Mouse (Mus musculus): Measurements from ENCODE around the gene Bcl2l15.

- TF ChIP-seq CTCF (IDR thresholded peaks at IDR 0.05 in 2 of 3, conservative IDR thresholded peaks at IDR 0.05 in 1 of 3; ENCODE audit: control insufficient read depth in 1 of 3, insufficient read depth in 1 of 3, low read depth in 2 of 3, low read length in 3 of 3, poor library complexity in 1 of 3, severe bottlenecking in 1 of 3) = no peak
- no peak for TF ChIP-seq CHD2 (IDR thresholded peaks at IDR 0.05; ENCODE audit: low read length)
- no peak for TF ChIP-seq UBTF (IDR thresholded peaks at IDR 0.05; ENCODE audit: borderline replicate concordance, insufficient read depth, low read depth, low read length)
- no peak for TF ChIP-seq POLR2AphosphoS5 (IDR thresholded peaks at IDR 0.05; ENCODE audit: borderline replicate concordance, low read depth, low read length)
- no peak for TF ChIP-seq TBP (IDR thresholded peaks at IDR 0.05; ENCODE audit: low read depth, low read length)
- no peak for TF ChIP-seq GABPA (IDR thresholded peaks at IDR 0.05; ENCODE audit: low read depth, low read length)
- no peak for TF ChIP-seq POLR2A (IDR thresholded peaks at IDR 0.05; ENCODE audit: control insufficient read depth in 1 of 2, insufficient read depth in 1 of 2, low read depth in 1 of 2, low read length in 2 of 2, poor library complexity in 1 of 2)
- TF ChIP-seq MAX (IDR thresholded peaks at IDR 0.05; ENCODE audit: low read length) = no peak
- no peak for TF ChIP-seq POLR2AphosphoS2 (IDR thresholded peaks at IDR 0.05; ENCODE audit: low read length)
Observed at GRCm38 (mm10) chr3:103834001-103834400, 1.6 kb downstream of the Bcl2l15 start.
